Mouse (Mus musculus) right cerebral cortex, postnatal 14 days (tissue): Measurements from ENCODE around the gene Utp11.
A peak's percentile ranks its signal among the peaks of the same experiment; 100 is the strongest.
"Not testable (repeated sequence)": the region's sequence is repeated elsewhere in the genome, so short reads cannot be mapped to it uniquely, and the experiment has no call there.

Experiments
- DNase-seq: peaks from one replicate; pipeline ENCODE4 v3.0.0; 2022

The Utp11 gene

GRCm38 (mm10) chr4:124693135-124693894 is at the start of gene Utp11:
Utp11 (minus strand) TSS chr4:124693600.
- peak; percentile 80 for DNase-seq

DNA sequence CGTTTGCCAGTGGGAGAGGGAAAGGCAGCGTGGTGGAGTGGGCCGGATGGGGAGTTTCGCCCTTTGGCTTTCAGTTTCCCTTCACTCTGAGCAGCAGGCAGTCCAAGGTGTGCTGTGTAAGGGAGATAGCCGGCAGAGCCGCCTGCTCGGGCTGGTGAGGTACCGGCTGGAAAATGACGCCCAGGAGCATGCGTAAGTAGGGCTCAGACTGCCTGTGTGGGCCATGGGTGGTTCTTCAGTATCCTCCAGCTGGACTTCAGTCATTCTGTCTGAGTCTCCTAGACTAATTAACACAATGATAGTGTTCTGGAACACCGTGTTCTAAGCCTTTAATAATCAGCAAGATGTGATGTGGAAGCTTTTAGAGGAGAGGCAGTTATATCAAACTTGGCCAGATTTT is 49.4 kb upstream of the Utp11 start:
- DNase-seq = no peak

DNA sequence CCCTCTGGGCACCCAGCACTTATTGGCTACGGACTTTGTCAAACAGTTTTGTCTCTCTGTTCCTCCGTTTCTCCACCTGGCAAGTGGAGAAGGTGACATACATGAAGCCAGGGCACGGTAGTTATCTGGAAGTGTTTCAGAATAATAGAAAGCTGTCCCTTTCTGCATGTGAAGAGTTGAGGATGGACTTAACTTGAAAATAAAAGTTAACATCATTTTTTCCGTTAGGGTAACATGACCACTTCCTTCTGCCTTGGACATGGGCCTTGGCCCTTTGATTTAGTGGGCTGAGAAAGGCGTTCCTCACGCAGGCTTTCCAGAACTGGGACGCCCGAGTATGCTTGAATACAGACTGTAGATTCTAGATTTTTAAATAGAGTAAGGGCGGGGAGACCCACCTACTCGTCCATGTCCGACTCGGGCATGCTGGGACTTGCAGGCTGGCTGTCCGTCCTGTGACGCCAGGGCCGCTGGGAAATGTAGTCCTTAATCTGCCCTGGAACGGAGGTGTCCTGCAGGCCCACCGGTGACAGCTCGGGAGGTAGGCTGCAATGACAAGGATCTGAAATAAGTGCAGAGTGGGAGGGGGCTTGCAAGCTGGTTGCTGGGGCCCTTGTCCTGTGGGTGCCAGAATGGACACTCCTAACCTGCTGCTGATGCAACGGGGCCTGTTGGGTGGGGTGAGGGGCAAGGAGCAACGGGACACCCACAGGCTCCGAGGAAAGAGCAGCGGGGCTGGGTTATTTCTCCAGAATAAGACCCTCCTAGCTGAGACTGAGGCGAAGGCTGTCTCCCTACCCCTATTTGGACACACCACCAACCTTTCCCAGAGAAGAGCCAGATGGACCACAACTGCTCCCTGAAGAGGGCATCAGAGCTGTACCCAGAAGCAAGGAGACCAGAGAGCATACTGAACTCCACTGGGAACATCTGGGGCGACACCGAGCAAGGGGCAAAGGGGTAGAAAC is 48.3 kb upstream of the Utp11 start, which contains the start of gene Inpp5b:
TSS of gene Inpp5b (plus strand) at position 475 of the 968 bp plus-strand sequence.
- DNase-seq = peak; percentile 78

GRCm38 (mm10) chr4:124738783-124739182 is 45.4 kb upstream of the Utp11 start:
- DNase-seq = no peak

DNA sequence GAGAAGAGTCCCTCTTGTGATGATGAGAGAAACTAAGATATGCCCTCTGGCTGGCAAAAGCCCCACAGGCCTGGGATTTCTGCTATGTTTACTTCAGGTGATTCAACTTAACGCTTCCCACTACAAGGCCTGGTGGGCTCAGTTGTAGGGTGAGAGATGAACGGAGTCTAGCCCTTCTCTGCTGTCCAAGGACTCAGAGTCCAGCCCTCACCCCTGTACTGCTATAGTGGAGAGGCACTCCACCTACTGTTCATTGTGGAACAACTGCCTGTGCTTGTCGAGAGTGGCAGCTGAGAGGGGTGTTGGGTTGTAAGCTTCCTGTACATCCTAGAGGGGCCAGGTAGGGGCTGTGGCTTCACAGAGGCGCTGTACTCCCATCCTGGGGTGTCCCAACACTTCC is 44.6 kb upstream of the Utp11 start:
- DNase-seq = no peak

GRCm38 (mm10) chr4:124737486-124737885 is 44.1 kb upstream of the Utp11 start:
- DNase-seq = no peak

GRCm38 (mm10) chr4:124736952-124737351 is 43.6 kb upstream of the Utp11 start:
- no peak for DNase-seq

GRCm38 (mm10) chr4:124726121-124726520 is 32.7 kb upstream of the Utp11 start:
- no peak for DNase-seq

DNA sequence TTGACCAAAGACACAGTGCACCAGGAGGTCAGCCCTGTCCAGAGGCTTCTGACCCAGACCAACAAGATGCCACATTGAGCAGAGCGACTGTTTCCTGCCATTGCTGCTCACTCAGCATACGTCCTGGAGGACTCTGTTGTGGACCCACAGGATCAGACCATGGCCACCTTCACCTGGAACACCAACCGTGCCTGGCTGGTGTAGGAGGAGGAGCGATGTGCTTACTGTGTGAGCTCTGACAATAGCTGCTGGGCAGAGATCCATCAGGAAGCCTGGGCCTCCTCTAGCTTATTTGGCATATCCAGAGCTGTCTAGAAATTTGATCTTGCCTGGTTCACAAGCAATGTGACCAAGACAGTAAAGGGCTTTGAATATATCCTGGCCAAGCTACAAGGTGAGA is 25.7 kb upstream of the Utp11 start:
- no peak for DNase-seq

DNA sequence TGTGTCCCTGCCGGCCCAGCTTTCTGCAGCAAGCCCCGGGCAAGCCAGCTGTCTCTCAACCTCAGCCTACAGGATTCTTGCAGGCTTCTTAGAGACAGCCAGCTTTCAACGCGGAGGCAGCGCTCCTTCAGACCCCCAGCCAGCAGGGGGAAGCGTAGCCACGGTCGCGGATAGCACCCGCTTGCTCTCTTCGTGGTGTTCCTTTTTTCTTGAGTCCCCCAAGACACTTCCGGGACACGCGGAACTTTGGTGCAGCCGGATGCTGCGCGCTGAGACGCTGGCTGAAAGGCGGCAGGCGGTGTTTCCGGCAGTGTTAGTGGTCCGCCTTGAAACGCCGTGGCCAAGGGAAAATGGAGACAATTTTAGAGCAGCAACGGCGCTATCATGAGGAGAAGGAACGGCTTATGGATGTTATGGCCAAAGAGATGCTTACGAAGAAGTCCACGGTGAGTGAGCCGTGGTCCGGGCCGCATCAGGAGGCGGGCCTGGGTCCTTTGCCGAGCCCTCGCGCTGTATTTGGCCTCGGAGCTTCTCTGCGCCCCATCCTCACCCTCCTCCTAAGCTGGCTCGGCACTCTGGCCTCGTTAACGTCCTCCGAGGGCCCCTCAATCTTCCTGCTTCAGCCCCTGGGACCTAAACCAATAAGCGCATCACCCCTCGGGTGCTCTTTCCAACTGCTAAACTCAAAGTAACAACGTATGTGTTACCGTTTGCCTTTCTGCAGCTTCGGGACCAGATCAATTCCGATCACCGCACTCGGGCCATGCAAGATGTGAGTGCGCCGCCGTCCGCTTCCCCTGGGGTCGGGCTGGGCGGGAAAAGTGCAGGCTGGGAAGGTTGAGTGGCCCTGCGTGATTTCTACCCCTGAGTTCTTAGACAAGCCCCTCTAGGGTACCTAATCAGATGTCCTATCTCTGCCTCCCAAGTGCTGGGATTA is 21.4 kb upstream of the Utp11 start, which contains the start of gene Sf3a3:
TSS of gene Sf3a3 (plus strand) at position 232 of the 937 bp plus-strand sequence.
- peak; percentile 91 for DNase-seq

DNA sequence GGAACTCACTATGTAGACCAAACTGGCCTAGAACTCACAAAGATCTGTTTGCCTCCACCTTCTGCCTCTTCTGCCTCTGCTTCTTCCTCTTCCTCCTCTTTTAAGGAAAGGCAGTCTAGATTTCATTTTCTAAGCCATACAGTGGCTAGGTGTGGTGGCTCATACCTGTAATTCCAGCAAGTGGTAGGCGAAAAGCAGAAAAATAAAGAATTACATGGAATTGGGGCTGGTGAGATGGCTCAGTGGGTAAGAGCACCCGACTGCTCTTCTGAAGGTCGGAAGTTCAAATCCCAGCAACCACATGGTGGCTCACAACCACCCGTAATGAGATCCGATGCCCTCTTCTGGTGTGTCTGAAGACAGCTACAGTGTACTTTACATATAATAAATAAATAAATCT is 20.4 kb upstream of the Utp11 start:
- not testable (repeated sequence) for DNase-seq

GRCm38 (mm10) chr4:124712618-124713017 is 19.2 kb upstream of the Utp11 start:
- DNase-seq = no peak

- DNase-seq = no peak
Observed at GRCm38 (mm10) chr4:124710776-124711291, 17.4 kb upstream of the Utp11 start.

DNA sequence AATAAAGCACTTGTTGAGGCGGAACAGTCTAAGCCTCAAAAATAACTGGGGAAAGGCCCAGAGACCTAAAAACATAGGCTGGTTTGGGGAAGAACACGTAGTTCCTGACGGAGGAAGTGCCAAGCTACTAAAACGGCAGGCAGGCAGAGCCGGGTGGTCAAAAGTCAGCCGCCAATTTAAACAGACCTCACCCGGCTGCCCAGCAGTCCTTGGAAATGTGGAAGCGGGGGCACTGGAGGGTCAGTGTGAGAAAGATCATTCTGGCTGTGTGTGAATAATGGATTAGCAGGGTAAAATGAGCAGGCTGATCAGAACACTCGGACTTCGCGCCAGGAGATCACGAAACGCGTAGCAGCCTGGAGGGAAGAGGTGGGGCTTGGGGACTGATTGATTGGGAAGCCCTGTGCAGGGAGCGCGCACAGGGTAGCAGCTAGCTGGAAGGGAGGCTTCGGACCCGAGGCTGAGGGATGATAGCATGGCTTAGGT is 16.6 kb upstream of the Utp11 start:
- DNase-seq = no peak

- peak; percentile 72 for DNase-seq
Observed at GRCm38 (mm10) chr4:124708518-124709477, 15.4 kb upstream of the Utp11 start.

DNA sequence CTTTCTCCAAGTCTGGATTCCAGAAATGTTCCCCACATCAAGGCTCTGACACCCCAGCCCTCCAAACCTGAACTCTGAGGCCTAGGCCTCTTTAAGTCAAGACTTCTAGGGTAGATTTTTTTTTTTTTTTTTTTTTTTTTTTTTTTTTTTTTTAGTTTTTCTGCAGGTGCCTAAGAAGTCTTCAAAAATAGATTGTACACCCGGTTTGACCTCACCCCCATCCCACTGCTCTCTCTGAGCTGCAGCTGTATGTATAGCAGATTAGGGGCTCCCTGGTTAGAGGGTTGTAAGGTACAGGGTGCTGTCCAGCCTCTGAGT is 14.8 kb upstream of the Utp11 start:
- DNase-seq = not testable (repeated sequence)

DNA sequence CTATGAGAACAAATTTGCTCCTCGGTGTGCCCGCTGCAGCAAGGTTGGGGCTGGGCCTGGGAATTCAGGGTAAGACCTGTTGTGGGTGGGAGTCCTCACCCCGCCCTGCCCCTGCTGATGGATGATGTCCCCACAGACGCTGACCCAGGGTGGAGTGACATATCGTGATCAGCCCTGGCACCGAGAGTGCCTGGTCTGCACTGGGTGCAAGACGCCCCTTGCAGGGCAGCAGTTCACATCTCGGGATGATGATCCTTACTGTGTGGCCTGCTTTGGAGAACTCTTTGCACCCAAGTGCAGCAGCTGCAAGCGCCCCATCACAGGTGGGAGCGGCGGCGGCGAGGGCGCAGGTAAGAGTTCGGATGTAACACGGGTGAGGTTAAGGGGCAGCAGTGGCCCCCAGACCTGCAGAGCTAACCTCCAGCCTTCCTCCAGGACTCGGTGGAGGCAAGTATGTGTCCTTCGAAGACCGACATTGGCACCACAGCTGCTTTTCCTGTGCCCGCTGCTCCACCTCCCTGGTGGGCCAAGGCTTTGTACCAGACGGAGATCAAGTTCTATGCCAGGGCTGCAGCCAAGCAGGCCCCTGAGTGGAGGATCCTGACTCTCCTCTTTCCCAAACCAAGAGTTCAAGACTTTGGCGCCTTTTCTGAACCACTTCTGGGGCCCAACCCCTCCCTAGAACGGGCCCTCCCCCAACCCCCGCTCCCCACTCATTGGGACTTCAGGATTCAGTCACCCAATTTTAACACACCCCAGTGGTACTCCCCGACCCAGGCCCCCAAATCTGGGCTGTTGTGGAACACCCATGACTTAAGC is 14.2 kb upstream of the Utp11 start:
- not testable (repeated sequence) for DNase-seq

- no peak for DNase-seq
Observed at GRCm38 (mm10) chr4:124705661-124706269, 12.4 kb upstream of the Utp11 start.

DNA sequence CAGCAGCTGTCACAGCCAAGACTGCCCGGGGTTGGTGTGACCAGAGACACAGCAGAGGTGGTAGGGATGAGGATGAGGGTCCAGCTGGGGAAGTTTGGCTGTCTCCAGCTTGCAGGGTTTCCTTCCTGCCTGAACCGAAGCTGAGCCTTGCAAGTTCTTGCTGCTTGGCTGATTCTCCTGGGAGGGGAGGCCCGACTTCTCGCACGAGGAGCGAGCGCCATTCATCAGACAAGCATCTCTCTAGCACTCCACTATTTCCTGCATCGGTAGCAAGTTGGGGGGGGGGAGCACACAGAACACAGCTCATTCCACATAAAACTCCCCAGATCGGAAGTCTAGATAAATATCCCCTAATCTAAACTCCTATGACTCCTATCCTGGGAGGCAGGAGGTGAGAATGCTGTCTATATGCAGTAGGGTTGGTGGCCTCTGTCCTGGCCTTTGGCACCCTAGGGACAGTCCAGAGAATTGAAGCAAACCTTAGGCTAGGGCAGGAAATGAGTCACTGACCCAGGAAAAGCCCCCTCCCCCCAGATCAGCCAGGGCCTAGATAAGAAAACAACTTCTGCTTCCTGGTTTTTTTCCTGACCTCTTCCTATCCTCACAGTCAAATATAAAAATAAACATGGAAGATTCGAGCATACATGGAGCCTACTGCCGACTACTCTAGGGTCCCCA is 11.5 kb upstream of the Utp11 start:
- no peak for DNase-seq
